Mouse (Mus musculus): Measurements from ENCODE around the gene Sptbn4.

Gene Sptbn4

DNA sequence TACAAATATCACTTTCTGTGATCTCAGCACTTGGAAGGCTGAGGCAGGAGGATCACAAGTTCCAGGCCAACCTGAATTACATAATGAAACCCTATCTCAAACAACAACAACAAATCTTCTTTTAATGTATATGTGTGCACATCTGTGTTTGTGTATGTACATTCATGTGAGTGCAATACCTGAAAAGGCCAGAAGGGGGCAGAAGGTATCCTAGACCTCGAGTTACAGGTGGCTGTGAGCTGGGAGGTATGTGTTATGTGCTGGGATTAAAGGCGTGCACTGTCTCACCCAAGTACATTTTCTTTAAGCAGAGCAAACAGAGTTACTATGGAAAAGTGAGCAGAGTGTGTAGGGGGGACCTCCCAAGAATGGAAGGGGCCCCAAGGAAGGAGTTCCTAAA lies 18.4 kb downstream of the Sptbn4 start:
- no peak for DNase-seq

DNA sequence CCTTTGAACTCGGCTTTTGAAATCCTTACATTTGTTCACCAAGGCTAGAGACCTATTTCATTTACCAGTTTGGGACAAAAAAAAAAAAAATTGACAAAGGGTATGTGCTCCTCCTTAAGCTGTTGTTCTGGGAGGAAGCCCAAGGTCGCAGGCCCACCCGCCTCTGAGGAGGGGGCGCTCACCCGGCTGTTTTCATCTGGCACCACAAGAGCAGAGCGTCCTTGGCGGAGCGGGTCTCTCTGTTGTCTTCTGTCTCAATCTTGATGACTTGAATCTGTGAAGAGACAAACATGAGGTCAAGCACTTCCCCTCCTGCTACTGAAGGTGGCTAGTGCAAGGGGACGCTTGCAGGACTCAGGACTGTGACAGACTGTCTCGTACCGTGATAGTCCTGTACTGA lies 19.5 kb downstream of the Sptbn4 start:
- no peak for DNase-seq

DNA sequence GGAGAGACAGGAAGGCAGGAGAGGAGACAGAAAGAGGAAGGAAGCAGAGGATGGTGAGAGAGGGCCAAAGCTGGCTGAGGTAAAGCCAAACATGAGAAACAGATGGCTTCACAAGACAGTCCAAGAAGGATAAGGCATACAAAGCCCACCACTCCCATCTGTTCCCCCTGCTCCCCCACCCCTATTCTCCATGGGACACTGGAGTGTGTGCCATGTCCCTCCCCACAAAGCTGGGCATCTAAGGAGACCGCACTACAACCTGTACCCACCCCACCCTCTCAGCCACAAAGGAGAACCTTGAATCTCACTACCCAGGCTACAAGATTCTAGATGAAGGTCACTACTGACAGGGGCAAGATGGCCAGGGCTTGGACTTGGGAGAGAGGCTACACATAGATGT lies 20.1 kb downstream of the Sptbn4 start:
- DNase-seq: no peak

DNA sequence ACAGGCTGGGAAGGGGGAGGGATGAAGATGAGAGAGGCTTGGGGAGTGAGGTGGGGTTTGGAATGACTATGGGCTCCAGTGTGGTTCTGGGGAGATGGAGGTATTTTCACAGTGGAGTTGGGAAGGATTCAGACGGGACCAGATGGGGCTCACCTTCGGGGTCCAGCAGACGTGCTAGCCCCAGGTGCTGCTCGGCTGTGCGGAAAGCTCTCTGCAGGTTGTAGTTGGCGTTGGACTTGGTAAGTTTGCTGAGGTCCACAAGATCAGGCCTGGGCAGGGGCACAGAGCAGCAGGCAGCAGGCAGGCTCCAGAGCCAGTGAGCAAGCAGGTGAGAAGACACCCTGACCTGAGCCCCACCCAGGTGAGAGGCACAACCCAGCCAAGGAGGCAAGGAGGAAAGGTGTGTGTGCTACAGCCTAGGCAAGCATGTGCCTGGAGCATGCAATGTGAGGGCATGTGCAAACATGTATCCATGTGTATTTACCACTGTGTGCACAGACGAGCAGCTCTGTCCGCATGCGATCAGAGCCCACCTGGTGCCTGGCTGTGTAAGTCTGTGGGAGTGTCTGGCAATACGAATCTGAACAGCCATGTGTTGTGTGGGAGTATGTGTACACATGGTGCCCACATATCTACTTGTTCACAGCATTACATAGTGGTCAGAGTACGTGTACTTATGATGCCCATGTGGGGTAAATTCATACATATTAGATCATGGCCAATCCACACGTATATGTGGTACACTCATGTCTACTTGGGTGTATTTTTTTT lies 23.7 kb downstream of the Sptbn4 start:
- no peak for DNase-seq

DNA sequence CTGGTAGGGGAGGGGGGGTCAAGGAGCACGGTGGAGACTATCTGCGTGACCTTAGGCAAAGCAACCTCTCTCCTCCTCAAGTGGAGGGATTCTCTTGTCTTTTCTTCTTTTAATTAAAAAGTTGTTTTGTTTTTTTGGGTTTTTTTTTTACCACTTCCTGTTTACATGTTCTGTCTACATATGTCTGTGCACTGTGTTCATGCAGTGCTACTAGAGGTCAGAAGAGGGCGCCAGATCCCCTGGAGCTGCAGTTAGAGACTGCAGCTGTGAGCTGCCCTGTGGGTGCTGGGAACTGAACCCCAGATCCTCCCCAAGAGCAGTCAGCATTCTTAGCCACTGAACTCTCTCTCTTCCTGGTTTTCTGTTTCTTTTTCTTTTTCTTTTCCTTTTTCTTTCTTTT lies 28.4 kb downstream of the Sptbn4 start:
- no peak for DNase-seq

DNA sequence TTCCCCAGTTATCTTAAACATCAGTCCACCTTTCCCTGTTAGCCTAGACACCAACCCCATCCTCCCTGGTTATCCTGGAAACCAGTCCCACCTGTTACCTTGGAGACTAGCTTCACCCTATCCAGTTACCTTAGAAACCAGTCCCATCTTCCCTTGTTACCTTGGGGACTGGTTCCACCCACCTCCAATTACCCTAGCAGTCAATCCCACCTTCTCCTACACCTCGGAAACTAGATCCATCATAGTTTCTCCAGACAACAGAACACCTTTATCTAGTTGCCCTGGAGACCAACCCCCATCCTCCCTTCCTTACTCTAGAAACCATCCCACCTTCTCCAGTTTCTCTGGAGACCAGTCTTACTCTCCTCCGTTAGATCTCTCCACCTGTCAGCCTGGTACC lies 30.3 kb downstream of the Sptbn4 start:
- no peak for DNase-seq

DNA sequence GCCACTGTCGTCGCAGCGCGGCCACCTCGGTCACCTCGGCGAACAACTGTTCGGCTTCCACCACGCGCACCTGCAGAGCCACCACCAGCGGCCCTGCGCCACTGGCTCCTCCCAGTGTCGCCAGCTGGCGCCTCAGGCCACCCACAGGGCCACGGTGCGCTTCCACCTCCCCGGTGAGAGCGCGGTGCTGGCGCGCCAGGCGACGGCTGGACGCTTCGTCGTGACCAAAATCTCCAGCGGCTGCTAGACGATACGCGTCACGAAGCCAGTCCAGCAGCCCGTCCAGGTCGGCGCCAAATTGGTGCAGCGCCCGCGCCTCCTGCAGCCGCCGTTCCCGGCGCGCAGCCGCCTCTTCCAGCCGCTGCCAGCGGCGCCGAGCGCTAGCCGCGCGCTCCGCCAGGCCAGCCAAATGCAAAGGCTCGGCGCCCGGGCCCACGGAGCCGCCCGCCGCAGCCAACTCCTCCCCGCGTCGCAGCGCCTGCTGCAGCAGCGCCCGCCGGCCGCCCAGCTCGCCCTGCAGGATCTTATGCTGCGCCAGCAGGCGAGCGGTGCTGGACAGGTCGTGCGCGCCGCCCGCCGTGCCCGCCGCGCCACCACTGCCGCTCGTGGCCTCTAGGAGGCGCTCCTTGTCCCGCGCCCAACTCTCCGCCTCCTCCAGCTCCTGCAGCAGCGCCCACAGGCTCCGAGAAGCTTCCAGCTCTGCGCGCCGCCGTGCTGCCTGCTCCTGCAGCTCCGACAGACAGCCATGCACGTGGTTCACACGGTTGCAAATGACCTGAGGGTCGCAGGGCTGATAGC lies 38.9 kb downstream of the Sptbn4 start:
- peak; percentile 91 for DNase-seq

DNA sequence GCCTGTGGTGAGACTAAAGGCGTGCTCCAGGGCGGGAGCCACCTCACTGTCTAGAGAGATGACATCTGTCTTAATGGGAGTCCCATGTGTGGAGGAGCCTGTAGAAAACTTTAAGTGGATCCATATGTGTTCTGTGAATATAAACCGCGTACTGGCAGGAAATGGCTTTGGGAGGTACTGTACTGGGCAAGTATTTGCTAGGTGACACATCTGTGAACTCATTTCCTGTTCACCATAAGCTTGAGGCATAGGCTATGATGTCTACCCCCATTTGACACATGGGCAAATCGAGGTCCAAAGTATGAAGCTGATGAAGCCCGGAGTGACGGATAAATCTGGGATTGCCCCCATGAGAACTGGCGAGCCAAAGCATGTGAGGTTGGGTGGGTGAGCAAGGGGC lies 39.7 kb downstream of the Sptbn4 start:
- no peak for DNase-seq

DNA sequence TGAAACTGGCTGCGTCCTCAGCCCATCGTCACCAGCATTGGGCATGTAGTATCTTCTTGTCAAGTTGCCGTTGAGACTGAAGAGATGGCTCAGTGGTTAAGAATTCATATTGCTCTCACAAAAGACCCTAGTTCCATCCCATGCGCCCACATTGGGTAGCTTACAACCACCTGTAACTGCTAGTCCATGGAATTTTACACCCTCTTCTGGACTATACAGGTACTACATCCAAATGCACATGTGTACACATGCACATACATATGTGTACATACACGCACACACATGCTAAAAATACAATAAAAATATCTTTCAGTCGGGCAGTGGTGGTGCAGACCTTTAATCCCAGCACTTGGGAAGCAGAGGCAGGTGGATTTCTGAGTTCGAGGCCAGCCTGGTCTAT lies 41.0 kb downstream of the Sptbn4 start:
- no peak for DNase-seq

DNA sequence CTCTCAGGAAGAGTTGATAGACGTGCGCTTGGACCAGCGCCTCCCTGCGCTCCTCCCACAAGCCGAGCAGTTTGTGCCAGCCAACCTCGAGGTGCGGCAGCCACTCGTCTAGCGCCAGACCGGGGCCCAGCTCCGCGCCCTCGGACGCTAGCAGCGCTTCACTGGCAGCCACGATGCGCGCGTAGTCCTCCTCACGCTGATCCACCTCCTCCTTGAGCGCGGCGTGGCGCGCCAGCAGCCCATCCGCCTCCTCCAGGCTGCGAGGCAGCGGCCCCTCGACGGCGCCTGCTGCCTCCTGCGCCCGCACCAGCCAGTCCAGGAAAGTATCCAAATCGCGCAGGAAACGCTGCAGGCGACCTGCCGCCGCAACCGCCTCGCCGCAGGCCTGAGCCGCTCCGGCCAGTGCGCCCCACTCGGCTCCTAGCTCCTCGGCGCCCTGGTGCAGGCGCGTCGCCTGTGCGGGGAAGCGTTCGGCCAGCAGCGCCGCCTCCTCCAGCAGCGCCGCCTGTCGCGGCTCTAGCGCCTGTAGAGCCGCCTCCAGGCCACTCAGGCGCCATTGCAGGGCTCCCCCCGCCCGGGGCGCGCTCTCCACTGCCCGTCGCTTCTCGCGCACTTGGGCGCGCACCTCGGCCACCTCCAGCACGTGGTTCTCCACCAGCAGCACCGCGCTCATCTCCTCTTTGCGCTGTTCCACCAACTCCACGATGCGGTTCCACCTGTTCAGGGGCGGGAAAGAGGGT lies 43.1 kb downstream of the Sptbn4 start:
- no peak for DNase-seq

DNA sequence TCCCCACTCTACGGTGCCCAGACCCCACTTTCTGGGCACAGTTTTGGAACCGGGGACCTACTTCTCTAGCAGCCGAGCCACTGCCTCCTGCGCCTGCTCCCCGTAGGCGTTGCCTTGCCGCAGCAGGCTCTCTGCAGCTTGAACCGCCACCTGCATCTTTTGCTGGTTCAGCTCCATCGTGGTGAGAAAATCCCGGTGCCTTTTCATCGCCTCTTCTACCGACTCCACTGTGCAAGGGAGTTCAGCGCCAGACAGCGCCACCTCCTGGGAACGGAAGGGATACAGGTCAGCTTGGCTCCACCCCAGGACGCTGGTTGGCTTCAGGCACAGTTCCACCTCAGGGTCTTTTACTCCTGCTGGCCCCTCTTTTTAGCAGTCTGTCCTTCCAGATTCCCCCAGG lies 44.8 kb downstream of the Sptbn4 start:
- peak; percentile 84 for DNase-seq

DNA sequence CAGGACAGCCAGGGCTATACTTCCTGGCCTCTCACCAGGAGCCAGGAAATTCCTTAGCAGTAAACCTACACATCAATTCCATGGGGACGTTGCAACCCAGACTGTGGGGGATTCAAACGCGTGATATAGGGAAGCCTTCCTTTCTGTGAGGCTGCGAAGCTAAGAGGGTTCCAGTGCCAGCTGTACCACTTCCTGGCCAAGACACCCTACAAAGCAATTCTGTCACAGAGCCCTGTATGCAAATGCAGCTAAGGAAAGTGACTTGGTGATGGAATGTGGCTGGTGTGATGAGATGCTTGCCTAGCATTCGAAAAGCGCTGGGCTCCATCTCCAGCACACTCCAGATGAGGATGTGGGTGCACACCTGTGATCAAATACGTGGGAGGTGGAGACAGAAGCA lies 46.9 kb downstream of the Sptbn4 start:
- no peak for DNase-seq

DNA sequence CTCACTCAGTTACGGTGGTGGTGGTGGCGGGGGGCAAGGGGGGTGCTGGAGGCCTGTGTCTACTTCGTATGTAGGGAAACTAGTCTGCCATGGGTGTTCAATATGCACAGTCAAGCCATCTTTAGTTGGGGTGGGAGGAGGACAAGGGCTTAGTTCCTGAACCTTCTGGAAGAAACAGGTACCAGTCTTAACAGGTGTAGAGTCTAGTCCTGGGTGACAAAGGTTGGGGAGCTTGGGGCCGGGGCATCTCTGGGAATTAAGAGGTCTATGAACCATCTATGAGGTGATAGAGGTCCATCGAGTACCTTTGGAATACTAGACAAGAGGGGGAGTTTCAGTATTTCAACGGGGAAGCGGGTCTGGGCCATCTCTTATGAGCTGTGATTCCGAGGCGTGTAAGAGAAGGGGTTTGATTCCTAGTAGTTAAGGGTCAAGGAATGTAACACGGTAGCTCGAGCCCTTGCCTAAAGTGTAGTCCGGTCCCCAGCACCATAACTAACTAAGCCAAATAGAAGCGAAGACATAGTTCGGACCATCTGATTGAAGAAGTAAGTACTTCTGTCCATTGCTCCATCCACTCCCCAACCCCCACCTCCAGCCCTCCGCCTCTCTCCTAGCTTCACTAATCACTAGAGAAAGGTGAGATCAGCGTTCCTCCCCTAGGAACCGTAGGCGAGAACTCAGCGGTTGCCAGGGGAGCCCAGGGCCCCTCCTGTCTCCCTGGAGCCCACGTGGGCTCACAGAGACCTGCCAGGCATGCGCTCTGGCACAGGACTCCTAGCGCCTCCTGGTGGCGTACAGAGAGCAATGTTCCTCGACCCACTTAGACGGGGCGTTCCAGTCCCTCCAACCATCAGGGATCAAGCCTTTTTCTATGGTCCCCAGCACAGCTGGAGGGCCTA lies 50.2 kb downstream of the Sptbn4 start:
- DNase-seq: peak; percentile 76

DNA sequence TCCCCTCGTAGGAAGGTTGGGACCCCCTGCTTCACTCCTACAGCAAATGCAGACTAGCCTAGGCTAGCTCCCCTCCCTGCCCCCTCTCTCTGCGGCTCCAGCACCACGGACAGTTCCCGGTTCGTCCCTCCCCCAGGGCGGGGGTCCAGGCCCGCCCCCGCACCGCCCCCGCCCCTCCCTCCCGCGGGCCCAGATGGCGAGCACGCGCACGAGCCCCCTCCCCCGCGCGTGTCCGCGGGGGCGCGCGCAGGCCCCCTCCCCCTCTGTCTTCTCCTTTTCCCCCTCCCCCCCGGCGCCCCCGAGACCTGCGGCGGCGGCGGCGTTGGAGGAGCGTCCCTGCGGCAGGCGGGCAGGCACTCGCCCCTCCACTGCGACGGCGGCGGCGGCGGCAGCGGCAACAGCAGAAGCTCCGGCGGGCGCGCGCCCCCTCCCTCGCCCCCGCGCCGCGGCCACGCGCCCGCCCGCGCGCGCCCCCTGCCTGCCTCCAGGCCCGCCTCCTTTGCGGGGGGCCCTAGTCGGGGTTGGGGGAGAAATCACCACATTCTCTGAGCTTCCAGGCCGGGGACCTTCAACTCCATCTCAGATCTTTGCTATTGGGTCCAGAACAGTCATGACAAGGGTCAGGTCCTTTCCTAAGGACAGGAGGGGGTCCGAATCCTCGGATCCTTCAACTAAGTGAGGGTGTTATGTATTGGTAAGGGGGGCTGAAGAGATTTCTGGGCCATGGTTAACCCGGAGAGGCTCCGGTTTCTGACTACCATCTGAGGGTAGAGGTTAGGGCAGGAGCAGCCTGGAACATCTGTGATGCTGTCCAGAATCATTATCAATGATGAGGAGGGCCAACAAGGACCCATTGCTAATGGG lies 51.1 kb downstream of the Sptbn4 start:
- DNase-seq: peak; percentile 82

DNA sequence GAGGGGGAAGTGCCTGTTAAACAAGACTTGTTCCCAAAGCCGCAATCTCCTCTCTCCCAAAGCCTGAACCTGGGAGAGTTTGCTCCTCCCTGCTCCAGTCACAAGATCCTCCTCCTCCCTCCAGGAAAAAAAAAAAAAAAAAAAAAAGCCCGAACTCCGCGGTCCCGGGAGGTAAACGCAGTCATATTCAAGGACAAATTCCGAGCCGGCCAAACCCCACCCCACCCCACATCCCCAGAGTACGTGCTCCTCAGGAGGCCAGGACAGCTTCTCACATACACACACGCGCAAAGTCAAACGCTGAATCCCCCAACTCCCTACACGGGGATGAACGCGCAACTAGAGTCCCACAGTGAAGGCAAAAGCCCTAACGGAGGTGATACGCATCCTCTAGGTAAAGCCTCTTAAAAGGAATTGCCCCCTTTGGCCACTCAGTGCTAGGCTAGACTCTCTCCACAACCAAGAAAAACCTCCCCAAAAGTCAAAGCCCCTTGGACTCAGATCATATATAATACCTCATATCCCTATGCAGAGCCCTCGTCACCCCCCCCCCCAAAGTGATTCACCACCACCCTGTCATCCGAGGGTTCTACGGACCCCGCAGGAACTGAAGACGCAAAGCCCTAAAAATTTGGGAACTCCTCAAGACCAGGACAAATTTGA lies 51.8 kb downstream of the Sptbn4 start:
- DNase-seq: peak; percentile 63

DNA sequence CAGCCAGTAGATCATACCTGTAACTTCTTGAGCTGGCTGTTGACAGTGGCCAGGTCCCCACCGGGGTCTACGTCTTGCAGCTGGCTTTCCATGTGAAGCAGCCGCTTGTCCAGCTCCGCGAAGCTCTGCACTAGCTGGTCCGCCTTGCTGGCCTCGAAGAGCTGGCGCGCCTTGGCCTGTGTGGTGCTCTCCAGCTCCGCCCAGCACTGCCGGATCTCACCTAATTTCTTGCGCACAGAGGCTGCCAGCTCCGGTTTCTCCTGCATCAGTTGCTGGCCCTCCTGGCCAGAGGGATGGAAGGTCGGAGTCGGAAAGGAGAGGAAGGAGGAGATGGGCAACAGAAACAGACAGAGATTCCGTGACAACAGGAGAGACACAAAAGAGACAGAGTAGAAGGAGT lies 56.1 kb downstream of the Sptbn4 start:
- DNase-seq: peak; percentile 63

DNA sequence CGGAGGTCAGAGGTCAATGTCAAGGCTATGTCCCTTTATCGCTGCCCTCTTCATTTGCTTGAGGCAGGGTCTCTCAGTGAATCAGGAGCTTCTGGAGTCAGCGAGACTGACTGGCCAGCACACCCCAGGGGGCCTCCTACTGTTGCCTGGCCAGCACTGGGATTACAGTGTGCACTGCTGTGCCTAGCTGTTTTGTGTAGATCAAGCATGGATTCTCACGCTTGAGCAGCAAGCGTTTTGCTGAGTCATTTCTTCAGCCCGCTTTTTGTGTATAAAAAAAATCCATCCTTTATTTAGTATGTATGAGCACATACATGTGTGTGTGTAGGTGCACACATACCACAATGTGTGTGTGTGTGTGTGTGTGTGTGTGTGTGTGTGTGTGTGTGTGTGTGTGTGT lies 58.3 kb downstream of the Sptbn4 start:
- no peak for DNase-seq

DNA sequence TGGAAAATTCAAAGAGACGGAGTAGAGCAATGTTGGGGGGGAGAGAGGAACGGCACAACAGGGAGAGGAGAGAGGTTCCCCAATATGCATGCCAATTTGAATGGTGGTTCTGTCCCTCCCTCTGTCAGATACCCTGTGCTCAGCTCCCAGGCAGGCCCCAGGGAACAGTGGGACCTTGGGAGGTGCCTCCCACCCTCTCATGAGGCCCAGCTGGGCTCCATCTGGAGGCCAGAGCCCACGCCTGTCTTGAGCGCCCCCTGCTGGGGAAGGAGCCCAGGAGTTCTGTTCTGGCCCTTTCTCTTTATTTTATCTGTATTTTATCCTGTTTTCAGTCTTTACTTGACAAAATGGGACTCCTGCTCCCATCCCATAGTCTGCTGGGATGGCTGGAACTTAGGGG lies 62.8 kb downstream of the Sptbn4 start:
- DNase-seq: peak; percentile 50

DNA sequence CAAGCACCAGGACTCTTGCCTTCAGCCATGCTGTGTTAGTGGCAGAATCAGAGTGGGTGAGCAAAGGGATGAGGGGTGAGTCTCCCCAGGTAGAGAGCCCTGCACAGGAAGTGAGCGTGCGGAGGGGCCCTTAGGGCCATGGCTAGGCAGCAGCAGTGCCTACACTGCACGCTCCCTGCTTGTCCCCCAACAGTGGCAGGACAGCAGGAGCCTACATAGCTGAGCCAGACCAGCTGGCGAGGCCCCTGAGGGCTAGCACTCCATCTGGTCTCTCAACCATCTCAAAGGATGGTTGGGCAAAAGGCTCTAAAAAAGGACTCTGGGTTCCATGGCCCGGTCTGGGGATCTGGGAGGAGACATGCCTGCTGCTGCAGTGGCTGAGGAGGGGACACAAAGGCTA lies 63.4 kb downstream of the Sptbn4 start:
- peak; percentile 84 for DNase-seq

DNA sequence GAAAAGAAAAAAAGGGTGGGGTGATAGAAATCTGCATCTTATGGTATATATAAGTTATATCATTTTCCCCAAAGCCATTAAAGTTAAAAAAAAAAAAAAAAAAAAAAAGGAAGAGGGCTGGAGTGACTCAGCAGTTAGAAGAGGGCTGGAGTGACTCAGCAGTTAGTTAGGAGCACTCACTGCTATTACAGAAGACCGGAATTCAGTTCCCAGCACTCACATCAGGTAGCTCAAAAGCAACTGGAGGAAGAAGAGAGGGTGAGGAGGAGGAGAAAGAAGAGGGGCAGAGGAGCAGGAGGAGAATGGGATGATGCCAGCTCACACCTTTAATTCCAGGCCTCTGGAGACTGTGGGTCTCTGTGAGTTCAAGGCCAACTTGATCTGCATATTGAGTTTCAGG lies 64.3 kb downstream of the Sptbn4 start:
- no peak for DNase-seq

DNA sequence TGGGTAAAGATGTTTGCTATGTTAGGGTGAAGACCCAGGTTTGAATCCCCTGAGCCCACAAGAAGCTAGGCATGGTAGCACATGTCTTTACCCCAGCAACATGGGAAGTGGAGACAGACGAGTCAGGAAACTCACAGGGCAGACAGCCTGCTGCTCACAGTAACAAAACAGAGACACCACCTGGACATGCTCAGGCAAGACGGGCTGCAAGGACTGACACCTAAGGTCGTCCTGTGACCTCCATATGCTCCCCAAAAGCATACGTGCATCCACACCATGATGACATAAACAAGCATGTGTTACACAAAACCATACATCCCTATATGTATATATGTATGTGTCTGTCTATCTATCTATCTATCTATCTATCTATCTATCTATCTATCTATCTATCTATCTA lies 65.9 kb downstream of the Sptbn4 start:
- DNase-seq: no peak
